Mouse (Mus musculus) limb, embryonic 14.5 days (tissue): Measurements from ENCODE around the gene Cyp4f40. TPM values are rescaled to one million over a fixed set of nuclear protein-coding genes. Genes with fewer than 3 reads are reported as not detected.
"Not testable (repeated sequence)": the region's sequence is repeated elsewhere in the genome, so short reads cannot be mapped to it uniquely, and the experiment has no call there.

ENCODE experiments used
- ATAC-seq: fragments of 200-750 bp; cut with Nextera tagmentation; 2 replicates; pipeline ENCODE4 v1.8.0; 2017; ENCODE audit warnings: low read depth, moderate number of reproducible peaks, moderate TSS enrichment; ENCODE audit not compliant: low FRiP score
- DNase-seq: peaks from one replicate; pipeline ENCODE4 v3.0.0-alpha.2; 2015; ENCODE audit warnings: low spot score
- H3K27ac ChIP-seq: fragments of 300-500 bp; sonication (generic); replicated peaks from 2 replicates; pipeline ENCODE4 v1.5.1; 2014; ENCODE audit warnings: low read depth, mild to moderate bottlenecking, low read length, moderate library complexity, mixed read lengths
- H3K27me3 ChIP-seq: fragments of 300-500 bp; sonication (generic); 2 replicates; pipeline ENCODE4 v1.6.1; 2014; ENCODE audit warnings: low read length, mixed read lengths; ENCODE audit not compliant: control insufficient read depth, insufficient read depth
- H3K36me3 ChIP-seq: fragments of 300-500 bp; sonication (generic); 2 replicates; pipeline ENCODE4 v1.6.1; 2014; ENCODE audit warnings: mild to moderate bottlenecking, low read length, moderate library complexity, mixed read lengths; ENCODE audit not compliant: control insufficient read depth, insufficient read depth
- H3K4me1 ChIP-seq: fragments of 300-500 bp; sonication (generic); 2 replicates; pipeline ENCODE4 v1.6.1; 2014; ENCODE audit warnings: antibody characterized with exemption, low read length, mixed read lengths; ENCODE audit not compliant: control insufficient read depth, insufficient read depth
- H3K4me2 ChIP-seq: fragments of 300-500 bp; sonication (generic); replicated peaks from 2 replicates; pipeline ENCODE4 v1.6.1; 2014; ENCODE audit warnings: low read depth, mild to moderate bottlenecking, low read length, moderate library complexity; ENCODE audit not compliant: severe bottlenecking
- H3K4me3 ChIP-seq: fragments of 300-500 bp; sonication (generic); replicated peaks from 2 replicates; pipeline ENCODE4 v1.5.1; 2014; ENCODE audit warnings: low read length
- H3K9ac ChIP-seq: fragments of 300-500 bp; sonication (generic); 2 replicates; pipeline ENCODE4 v1.6.1; 2014; ENCODE audit warnings: mild to moderate bottlenecking, low read depth, low read length, moderate library complexity; ENCODE audit not compliant: severe bottlenecking
- H3K9me3 ChIP-seq: fragments of 300-500 bp; sonication (generic); 2 replicates; pipeline ENCODE4 v1.6.1; 2016; ENCODE audit warnings: low read length; ENCODE audit not compliant: control insufficient read depth
- POLR2A ChIP-seq: fragments of 200-500 bp; IDR thresholded peaks from 2 replicates; pipeline ENCODE4 v1.8.0; 2012; ENCODE audit warnings: inconsistent platforms, mild to moderate bottlenecking, moderate library complexity, borderline replicate concordance; ENCODE audit not compliant: insufficient read depth, insufficient read length; ENCODE audit errors: extremely low read depth
- WGBS: fragments of 180-500 bp; shearing (Covaris S2); extraction: QIAGEN DNeasy Blood & Tissue Kit; methylation state at CpG from one replicate; pipeline ENCODE4 v1.1.7; 2014; 5-methylcytosine and 5-hydroxymethylcytosine counted together
- polyA plus RNA-seq, 2 experiments: library from polyadenylated mRNA; depleted of rRNA in 1 of 2; stranded (reverse) in 1 of 2; unstranded in 1 of 2; fragments of >200 nt; fragmentation: Nextera tagmentation in 1 of 2; extraction: Ambion mirVana in 1 of 2; gene quantifications; 2 replicates each; pipeline versions ENCODE4 v1.2.1 to v1.2.3; 2012 to 2014

Cyp4f40 gene
- polyA plus RNA-seq, 2 experiments = not detected

DNA sequence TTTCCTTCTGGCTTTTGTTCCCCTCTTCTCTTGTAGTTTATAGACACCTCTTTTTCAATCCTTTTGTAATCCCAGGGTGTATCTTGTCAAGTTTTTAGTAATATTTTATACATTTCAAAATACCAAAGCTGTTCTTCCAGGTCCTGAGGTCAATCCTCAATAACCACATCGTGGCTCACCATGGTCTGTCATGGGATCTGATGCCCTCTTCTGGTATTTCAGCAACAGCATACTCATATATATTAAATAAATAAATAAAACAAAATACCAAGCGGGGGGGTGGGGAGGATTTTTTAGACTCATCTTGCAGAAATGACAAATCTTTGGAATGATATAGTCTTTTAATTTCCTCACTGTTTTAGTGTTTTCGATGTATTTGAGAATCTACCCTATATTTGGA, 26.8 kb upstream of the Cyp4f40 start:
- Histone ChIP-seq H3K4me3 (no peak overlapping the region), H3K27me3 (no peaks in the 10 kb centered on the region), H3K9ac (no peak overlapping the region), H3K9me3 (no peaks in the 10 kb centered on the region), H3K27ac (no peak overlapping the region), H3K36me3 (no peaks in the 10 kb centered on the region), H3K4me1 (no peaks in the 10 kb centered on the region), H3K4me2 (no peak overlapping the region)
- no peak for DNase-seq
- ATAC-seq = no peak
- 70% methylated on average over 3 of the region's 3 CpGs for WGBS
- no peak for TF ChIP-seq POLR2A

DNA sequence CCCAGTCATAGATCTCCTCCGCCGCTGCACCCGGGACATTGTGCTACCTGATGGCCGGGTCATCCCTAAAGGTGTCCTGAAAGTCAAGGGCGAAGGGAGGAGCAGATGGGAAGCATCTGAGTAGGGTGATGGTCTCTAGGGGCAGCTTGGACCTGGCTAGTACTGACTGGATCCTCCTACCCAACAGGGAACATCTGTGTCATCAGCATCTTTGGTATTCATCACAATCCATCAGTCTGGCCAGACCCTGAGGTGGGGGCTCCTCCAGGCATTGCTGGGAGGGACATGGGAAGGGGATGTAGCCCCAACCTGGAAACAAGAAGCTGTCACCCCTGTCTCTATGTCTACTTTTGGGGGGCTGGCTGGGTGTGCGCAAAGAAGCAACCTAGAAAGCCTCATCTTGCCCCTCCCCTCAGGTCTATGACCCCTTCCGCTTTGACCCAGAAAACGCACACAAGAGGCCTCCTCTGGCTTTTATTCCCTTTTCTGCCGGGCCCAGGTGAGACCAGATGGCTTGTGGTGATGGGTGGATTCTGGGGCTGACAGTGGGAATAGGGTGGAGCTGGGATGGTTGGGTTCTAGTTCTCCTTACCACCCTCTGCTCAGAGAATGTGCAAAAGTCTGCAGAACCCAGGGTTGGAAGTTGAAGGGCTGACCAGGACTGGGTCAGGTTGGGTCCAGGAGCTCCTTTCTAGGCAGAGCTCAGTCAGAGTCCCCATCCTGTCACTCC, 24.3 kb upstream of the Cyp4f40 start:
- H3K4me3 ChIP-seq = peak overlapping the region; percentile 32
- WGBS = 83% methylated on average over 9 of the region's 9 CpGs
- H3K27ac ChIP-seq, H3K36me3 ChIP-seq, ATAC-seq, H3K4me1 ChIP-seq, H3K27me3 ChIP-seq, DNase-seq, H3K9me3 ChIP-seq: not testable (repeated sequence)
- H3K9ac ChIP-seq = peak overlapping the region; percentile 43; the same call in 1 of the 2 replicates
- peak overlapping the region; percentile 55 for H3K4me2 ChIP-seq

DNA sequence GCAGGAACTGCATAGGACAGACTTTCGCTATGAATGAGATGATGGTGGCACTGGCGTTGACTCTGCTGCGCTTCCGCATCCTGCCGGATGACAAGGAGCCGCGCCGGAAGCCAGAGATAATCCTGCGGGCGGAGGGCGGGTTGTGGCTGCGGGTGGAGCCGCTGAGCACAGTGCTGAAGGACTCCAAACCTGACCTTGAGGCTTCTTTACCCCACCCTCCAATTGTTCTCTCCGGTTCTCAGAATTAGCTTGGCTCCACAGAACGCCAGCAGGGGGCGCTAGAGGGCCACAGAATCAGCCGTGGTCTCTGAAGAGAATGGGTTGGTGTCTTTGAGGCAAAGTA, 23.8 kb upstream of the Cyp4f40 start:
- Histone ChIP-seq H3K27ac (no peak overlapping the region), H3K4me3 (peak overlapping the region; percentile 32), H3K36me3 (no peaks in the 10 kb centered on the region), H3K4me1 (no peaks in the 10 kb centered on the region), H3K9me3 (no peaks in the 10 kb centered on the region), H3K4me2 (peak overlapping the region; percentile 55), H3K9ac (peak overlapping the region; percentile 43; the same call in 1 of the 2 replicates), H3K27me3 (no peaks in the 10 kb centered on the region)
- ATAC-seq (peak; percentile 23; the same call in 1 of the 2 replicates), DNase-seq (peak; percentile 62)
- 3% methylated on average over 17 of the region's 17 CpGs for WGBS
- no peak for TF ChIP-seq POLR2A

DNA sequence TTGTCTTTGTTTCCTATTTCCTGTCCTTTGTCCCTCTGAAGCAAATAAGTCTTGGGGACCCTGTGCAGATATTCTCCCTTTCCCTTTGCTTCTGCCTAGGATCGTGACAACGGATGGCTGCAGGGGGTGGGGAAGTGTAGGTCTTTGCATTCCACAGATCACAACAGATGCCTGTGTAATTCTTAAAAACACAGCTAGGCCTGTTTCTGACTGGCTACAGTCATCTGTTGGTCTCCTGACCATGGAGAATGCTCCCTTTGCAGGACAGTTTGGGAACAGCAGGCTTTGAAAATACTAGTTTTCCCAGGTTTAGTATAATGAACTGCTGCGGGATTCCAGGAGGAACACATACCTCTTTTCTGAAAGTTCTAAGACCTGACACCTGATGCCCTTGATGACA, 22.4 kb upstream of the Cyp4f40 start:
- Histone ChIP-seq H3K4me1 (no peaks in the 10 kb centered on the region), H3K27me3 (no peaks in the 10 kb centered on the region), H3K9ac (no peak overlapping the region), H3K4me2 (no peak overlapping the region), H3K4me3 (no peak overlapping the region), H3K27ac (no peak overlapping the region), H3K36me3 (no peaks in the 10 kb centered on the region), H3K9me3 (no peaks in the 10 kb centered on the region)
- ATAC-seq = no peak
- WGBS = 71% methylated on average over 3 of the region's 3 CpGs
- no peak for TF ChIP-seq POLR2A
- no peak for DNase-seq

DNA sequence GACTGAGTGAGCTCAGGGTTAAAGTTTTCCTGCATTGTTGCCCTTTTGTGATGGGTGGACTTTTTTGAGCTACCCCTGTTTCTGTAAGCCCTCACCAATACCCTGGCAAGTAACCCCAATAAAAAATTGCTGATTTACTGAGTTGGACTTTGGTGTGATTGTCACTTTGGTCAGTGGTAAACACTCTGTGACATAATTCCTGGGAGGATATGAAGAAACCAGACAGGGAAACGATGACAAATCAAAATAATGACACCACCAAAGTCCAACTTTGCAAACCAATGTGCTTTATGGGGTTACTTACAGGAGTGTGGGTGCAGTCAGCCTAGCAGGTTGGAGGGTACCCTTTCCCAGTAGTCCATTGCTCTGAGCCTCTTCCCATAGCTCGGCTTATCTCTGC, 21.5 kb upstream of the Cyp4f40 start:
- no peak for TF ChIP-seq POLR2A
- Histone ChIP-seq H3K4me2 (no peak overlapping the region), H3K27ac (no peak overlapping the region), H3K9me3 (no peaks in the 10 kb centered on the region), H3K27me3 (no peaks in the 10 kb centered on the region), H3K4me3 (no peak overlapping the region), H3K36me3 (no peaks in the 10 kb centered on the region), H3K9ac (no peak overlapping the region), H3K4me1 (no peaks in the 10 kb centered on the region)
- DNase-seq = no peak
- WGBS = 88% methylated on average over 2 of the region's 2 CpGs
- ATAC-seq = no peak
